Mouse (Mus musculus): ENCODE results near the gene Nkx6-1.

Nkx6-1 gene

GRCm38 (mm10) chr5:101664945-101665615 is at the start of gene Nkx6-1:
Gene Nkx6-1 (minus strand): TSS chr5:101664996.
- DNase-seq (ENCODE audit: low spot score), result no peak

GRCm38 (mm10) chr5:101713064-101713613 is 48.3 kb upstream of the Nkx6-1 start:
- DNase-seq (ENCODE audit: low spot score), result no peak

- peak; percentile 12 for DNase-seq (ENCODE audit: low spot score)
Measured at GRCm38 (mm10) chr5:101703374-101704260, 38.8 kb upstream of the Nkx6-1 start.

- no peak for DNase-seq (ENCODE audit: low spot score)
Measured at GRCm38 (mm10) chr5:101702636-101703035, 37.8 kb upstream of the Nkx6-1 start.

GRCm38 (mm10) chr5:101700607-101701006 is 35.8 kb upstream of the Nkx6-1 start:
- DNase-seq (ENCODE audit: low spot score), result peak; percentile 55

GRCm38 (mm10) chr5:101688581-101688980 is 23.8 kb upstream of the Nkx6-1 start:
- DNase-seq (ENCODE audit: low spot score), result no peak

- no peak for DNase-seq (ENCODE audit: low spot score)
Measured at GRCm38 (mm10) chr5:101683340-101683739, 18.5 kb upstream of the Nkx6-1 start.

GRCm38 (mm10) chr5:101680338-101680737 is 15.5 kb upstream of the Nkx6-1 start:
- DNase-seq (ENCODE audit: low spot score), result no peak

- DNase-seq (ENCODE audit: low spot score), result peak; percentile 38
Measured at GRCm38 (mm10) chr5:101669381-101669780, 4.6 kb upstream of the Nkx6-1 start.

- DNase-seq (ENCODE audit: low spot score), result no peak
Measured at GRCm38 (mm10) chr5:101668475-101668874, 3.7 kb upstream of the Nkx6-1 start.

- DNase-seq (ENCODE audit: low spot score), result no peak
Measured at GRCm38 (mm10) chr5:101668028-101668427, 3.2 kb upstream of the Nkx6-1 start.

- DNase-seq (ENCODE audit: low spot score), result no peak
Measured at GRCm38 (mm10) chr5:101667263-101667990, 2.6 kb upstream of the Nkx6-1 start.

- DNase-seq (ENCODE audit: low spot score), result no peak
Measured at GRCm38 (mm10) chr5:101666713-101667112, 1.9 kb upstream of the Nkx6-1 start.

- DNase-seq (ENCODE audit: low spot score), result no peak
Measured at GRCm38 (mm10) chr5:101666091-101666490, 1.3 kb upstream of the Nkx6-1 start.

- no peak for DNase-seq (ENCODE audit: low spot score)
Measured at GRCm38 (mm10) chr5:101664423-101664921, 324 bp downstream of the Nkx6-1 start.

- no peak for DNase-seq (ENCODE audit: low spot score)
Measured at GRCm38 (mm10) chr5:101663621-101664422, 974 bp downstream of the Nkx6-1 start.

GRCm38 (mm10) chr5:101663176-101663575 is 1.6 kb downstream of the Nkx6-1 start:
- DNase-seq (ENCODE audit: low spot score), result no peak

GRCm38 (mm10) chr5:101662485-101662884 is 2.3 kb downstream of the Nkx6-1 start:
- no peak for DNase-seq (ENCODE audit: low spot score)

GRCm38 (mm10) chr5:101661561-101662211 is 3.1 kb downstream of the Nkx6-1 start:
- no peak for DNase-seq (ENCODE audit: low spot score)

GRCm38 (mm10) chr5:101660666-101661065 is 4.1 kb downstream of the Nkx6-1 start:
- no peak for DNase-seq (ENCODE audit: low spot score)

Data from layer of hippocampus, adult 11-12 months (tissue).